Mouse (Mus musculus) thymus, adult 2 months (tissue): Measurements from ENCODE around the gene Hs3st3a1.

Experiments
- CTCF ChIP-seq: fragments of 200-500 bp; IDR thresholded peaks from 2 replicates; pipeline ENCODE4 v1.5.1; 2012; ENCODE audit warnings: mild to moderate bottlenecking, control low read depth, low read length, moderate library complexity, borderline replicate concordance; ENCODE audit not compliant: control insufficient read depth, poor library complexity, insufficient read depth; ENCODE audit errors: extremely low read depth
- POLR2A ChIP-seq: fragments of 200-500 bp; IDR thresholded peaks from 2 replicates; pipeline ENCODE4 v1.6.1; 2012; ENCODE audit warnings: mild to moderate bottlenecking, low read length, control low read depth, moderate library complexity; ENCODE audit not compliant: control insufficient read depth, poor library complexity, insufficient read depth; ENCODE audit errors: extremely low read depth

- TF ChIP-seq CTCF, result no peak
- TF ChIP-seq POLR2A, result no peak
Measured at GRCm38 (mm10) chr11:64513419-64513818, 78.3 kb downstream of the Hs3st3a1 start.
